Mouse (Mus musculus) embryonic facial prominence, embryonic 12.5 days (tissue): ENCODE measurements around the gene Slc16a13. TPM values are rescaled to one million over a fixed set of nuclear protein-coding genes. Genes with fewer than 3 reads are reported as not detected.
A peak's percentile ranks its signal among the peaks of the same experiment; 100 is the strongest.

Experiments
- ATAC-seq: fragments of 200-750 bp; cut with Nextera tagmentation; 2 replicates; pipeline ENCODE4 v1.8.0; 2017; ENCODE audit not compliant: insufficient number of reproducible peaks, insufficient read depth, low FRiP score, low TSS enrichment
- H3K27ac ChIP-seq: fragments of 300-500 bp; sonication (generic); 2 replicates; pipeline ENCODE4 v1.5.1; 2016; ENCODE audit warnings: mild to moderate bottlenecking
- H3K27me3 ChIP-seq: fragments of 300-500 bp; sonication (generic); 2 replicates; pipeline ENCODE4 v1.6.1; 2016; ENCODE audit warnings: mild to moderate bottlenecking, moderate library complexity
- H3K36me3 ChIP-seq: fragments of 300-500 bp; sonication (generic); 2 replicates; pipeline ENCODE4 v1.6.1; 2016; ENCODE audit warnings: mild to moderate bottlenecking
- H3K4me1 ChIP-seq: fragments of 300-500 bp; sonication (generic); 2 replicates; pipeline ENCODE4 v1.6.1; 2016
- H3K4me2 ChIP-seq: fragments of 300-500 bp; sonication (generic); replicated peaks from 2 replicates; pipeline ENCODE4 v1.6.1; 2016; ENCODE audit warnings: mild to moderate bottlenecking, moderate library complexity
- H3K4me3 ChIP-seq: fragments of 300-500 bp; sonication (generic); 2 replicates; pipeline ENCODE4 v1.5.1; 2016; ENCODE audit warnings: mild to moderate bottlenecking
- H3K9ac ChIP-seq: fragments of 300-500 bp; sonication (generic); 2 replicates; pipeline ENCODE4 v1.6.1; 2016; ENCODE audit warnings: mild to moderate bottlenecking, moderate library complexity
- H3K9me3 ChIP-seq: fragments of 300-500 bp; sonication (generic); 2 replicates; pipeline ENCODE4 v1.6.1; 2016; ENCODE audit warnings: mild to moderate bottlenecking, moderate library complexity
- WGBS: fragments of 180-500 bp; shearing (Covaris S2); methylation state at CpG from one replicate; pipeline ENCODE4 v1.1.7; 2016; 5-methylcytosine and 5-hydroxymethylcytosine counted together
- polyA plus RNA-seq: library from polyadenylated mRNA; unstranded; fragments of >200 nt; fragmentation: Nextera tagmentation; extraction: Ambion mirVana; gene quantifications from 2 replicates; pipeline ENCODE4 v1.2.1, GENCODE M21; 2016

Slc16a13 gene
- polyA plus RNA-seq, 1 experiment from 2014 or later: 13.3 TPM

GRCm38 (mm10) chr11:70208778-70209388 is 12.0 kb downstream of the Slc16a13 start:
- Histone ChIP-seq H3K4me1 (peaks cover 3% of the 10 kb centered on the region), H3K9me3 (no peaks in the 10 kb centered on the region), H3K36me3 (no peaks in the 10 kb centered on the region), H3K27me3 (peaks cover 26% of the 10 kb centered on the region), H3K9ac (no peak overlapping the region), H3K4me3 (no peak overlapping the region), H3K27ac (no peak overlapping the region), H3K4me2 (no peak overlapping the region)
- no peak for ATAC-seq
- 79% methylated on average over 5 of the region's 5 CpGs for WGBS

GRCm38 (mm10) chr11:70207283-70207682 is 13.6 kb downstream of the Slc16a13 start:
- Histone ChIP-seq H3K9me3 (no peaks in the 10 kb centered on the region), H3K27me3 (peaks cover 11% of the 10 kb centered on the region), H3K36me3 (no peaks in the 10 kb centered on the region), H3K4me2 (no peak overlapping the region), H3K4me3 (no peak overlapping the region), H3K4me1 (no peaks in the 10 kb centered on the region), H3K27ac (no peak overlapping the region), H3K9ac (no peak overlapping the region)
- WGBS: 85% methylated on average over 7 of the region's 7 CpGs
- ATAC-seq: no peak

- no peaks in the 10 kb centered on the region for H3K36me3 ChIP-seq
- H3K27ac ChIP-seq: no peak overlapping the region
- no peak for ATAC-seq
- H3K4me2 ChIP-seq: no peak overlapping the region
- no peak overlapping the region for H3K9ac ChIP-seq
- H3K4me1 ChIP-seq: no peaks in the 10 kb centered on the region
- no peak overlapping the region for H3K4me3 ChIP-seq
- no peaks in the 10 kb centered on the region for H3K9me3 ChIP-seq
- H3K27me3 ChIP-seq: peaks cover 10% of the 10 kb centered on the region; the same call in 1 of the 2 replicates
- 76% methylated on average over 2 of the region's 2 CpGs for WGBS
These were observed 14.1 kb downstream of the Slc16a13 start for GRCm38 (mm10) chr11:70206801-70207200.

- Histone ChIP-seq H3K36me3 (no peaks in the 10 kb centered on the region), H3K4me1 (0 out of 2 replicates have a peak, but pooled peaks cover 5% of the 10 kb centered on the region), H3K27ac (no peak overlapping the region), H3K4me3 (no peak overlapping the region), H3K9ac (no peak overlapping the region), H3K9me3 (no peaks in the 10 kb centered on the region), H3K27me3 (0 out of 2 replicates have a peak, but pooled peaks cover 5% of the 10 kb centered on the region), H3K4me2 (no peak overlapping the region)
- 34% methylated on average over 5 of the region's 5 CpGs for WGBS
- no peak for ATAC-seq
These were observed 19.2 kb downstream of the Slc16a13 start for GRCm38 (mm10) chr11:70201691-70202090.

- Histone ChIP-seq H3K36me3 (no peaks in the 10 kb centered on the region), H3K27me3 (no peaks in the 10 kb centered on the region), H3K9ac (0 out of 2 replicates have a peak overlapping the region, but pooled peaks have one; percentile 15), H3K4me3 (no peak overlapping the region), H3K9me3 (0 out of 2 replicates have a peak, but pooled peaks cover 3% of the 10 kb centered on the region), H3K27ac (no peak overlapping the region), H3K4me2 (no peak overlapping the region), H3K4me1 (0 out of 2 replicates have a peak, but pooled peaks cover 5% of the 10 kb centered on the region)
- WGBS: 82% methylated on average over 5 of the region's 5 CpGs
- ATAC-seq: no peak
These were observed 20.7 kb downstream of the Slc16a13 start for GRCm38 (mm10) chr11:70200036-70200608.

GRCm38 (mm10) chr11:70199107-70199506 is 21.8 kb downstream of the Slc16a13 start:
- 0 out of 2 replicates have a peak, but pooled peaks cover 4% of the 10 kb centered on the region for H3K9me3 ChIP-seq
- ATAC-seq: no peak
- H3K4me3 ChIP-seq: no peak overlapping the region
- no peak overlapping the region for H3K9ac ChIP-seq
- no peaks in the 10 kb centered on the region for H3K27me3 ChIP-seq
- H3K4me2 ChIP-seq: no peak overlapping the region
- no peak overlapping the region for H3K27ac ChIP-seq
- 78% methylated on average over 8 of the region's 8 CpGs for WGBS
- 0 out of 2 replicates have a peak, but pooled peaks cover 5% of the 10 kb centered on the region for H3K4me1 ChIP-seq
- H3K36me3 ChIP-seq: no peaks in the 10 kb centered on the region

- no peak overlapping the region for H3K27ac ChIP-seq
- H3K4me3 ChIP-seq: no peak overlapping the region
- 0 out of 2 replicates have a peak, but pooled peaks cover 4% of the 10 kb centered on the region for H3K9me3 ChIP-seq
- WGBS: 84% methylated on average over 3 of the region's 3 CpGs
- peaks cover 12% of the 10 kb centered on the region; the same call in 1 of the 2 replicates for H3K4me1 ChIP-seq
- no peaks in the 10 kb centered on the region for H3K27me3 ChIP-seq
- no peak overlapping the region for H3K4me2 ChIP-seq
- no peak for ATAC-seq
- H3K9ac ChIP-seq: no peak overlapping the region
- no peaks in the 10 kb centered on the region for H3K36me3 ChIP-seq
These were observed 22.5 kb downstream of the Slc16a13 start for GRCm38 (mm10) chr11:70198332-70198731.

GRCm38 (mm10) chr11:70193354-70194285 is 27.2 kb downstream of the Slc16a13 start:
- Histone ChIP-seq H3K36me3 (no peaks in the 10 kb centered on the region), H3K4me2 (no peak overlapping the region), H3K27ac (no peak overlapping the region), H3K9me3 (0 out of 2 replicates have a peak, but pooled peaks cover 4% of the 10 kb centered on the region), H3K9ac (no peak overlapping the region), H3K4me1 (peaks cover 9% of the 10 kb centered on the region; the same call in 1 of the 2 replicates), H3K4me3 (no peak overlapping the region), H3K27me3 (no peaks in the 10 kb centered on the region)
- 40% methylated on average over 11 of the region's 11 CpGs for WGBS
- ATAC-seq: no peak

GRCm38 (mm10) chr11:70192157-70192556 is 28.7 kb downstream of the Slc16a13 start:
- H3K4me2 ChIP-seq: no peak overlapping the region
- ATAC-seq: no peak
- H3K4me3 ChIP-seq: no peak overlapping the region
- no peaks in the 10 kb centered on the region for H3K36me3 ChIP-seq
- peaks cover 9% of the 10 kb centered on the region; the same call in 1 of the 2 replicates for H3K4me1 ChIP-seq
- H3K27me3 ChIP-seq: no peaks in the 10 kb centered on the region
- no peak overlapping the region for H3K9ac ChIP-seq
- WGBS: 78% methylated on average over 4 of the region's 4 CpGs
- H3K27ac ChIP-seq: no peak overlapping the region
- H3K9me3 ChIP-seq: 0 out of 2 replicates have a peak, but pooled peaks cover 4% of the 10 kb centered on the region

GRCm38 (mm10) chr11:70191188-70191587 is 29.7 kb downstream of the Slc16a13 start:
- no peak overlapping the region for H3K4me3 ChIP-seq
- ATAC-seq: no peak
- H3K27ac ChIP-seq: no peak overlapping the region
- no peaks in the 10 kb centered on the region for H3K27me3 ChIP-seq
- no peak overlapping the region for H3K9ac ChIP-seq
- 0 out of 2 replicates have a peak, but pooled peaks cover 4% of the 10 kb centered on the region for H3K9me3 ChIP-seq
- 90% methylated on average over 6 of the region's 6 CpGs for WGBS
- peaks cover 9% of the 10 kb centered on the region; the same call in 1 of the 2 replicates for H3K4me1 ChIP-seq
- H3K36me3 ChIP-seq: no peaks in the 10 kb centered on the region
- H3K4me2 ChIP-seq: no peak overlapping the region

GRCm38 (mm10) chr11:70189319-70190134 is 31.3 kb downstream of the Slc16a13 start:
- H3K36me3 ChIP-seq: no peaks in the 10 kb centered on the region
- WGBS: 84% methylated on average over 28 of the region's 28 CpGs
- ATAC-seq: no peak
- no peak overlapping the region for H3K4me3 ChIP-seq
- H3K9ac ChIP-seq: no peak overlapping the region
- no peak overlapping the region for H3K4me2 ChIP-seq
- no peak overlapping the region for H3K27ac ChIP-seq
- no peaks in the 10 kb centered on the region for H3K9me3 ChIP-seq
- H3K27me3 ChIP-seq: no peaks in the 10 kb centered on the region
- H3K4me1 ChIP-seq: peaks cover 9% of the 10 kb centered on the region; the same call in 1 of the 2 replicates
